Mouse (Mus musculus): ENCODE results near the gene Arhgap45.

- TF ChIP-seq CTCF (IDR thresholded peaks at IDR 0.05; ENCODE audit: insufficient read depth, low read length) (no peak), POLR2A (IDR thresholded peaks at IDR 0.05; ENCODE audit: borderline replicate concordance, extremely low read depth, low read depth, low read length) (no peak)
Observed at GRCm38 (mm10) chr10:80001945-80002344, 14.5 kb upstream of the Arhgap45 start.

All from lung, adult 2 months (tissue).